Mouse (Mus musculus): Measurements from ENCODE around the gene Ankrd24. TPM values are rescaled to one million over a fixed set of nuclear protein-coding genes. Genes with fewer than 3 reads are reported as not detected.
"Not testable (repeated sequence)": the region's sequence is repeated elsewhere in the genome, so short reads cannot be mapped to it uniquely, and the experiment has no call there.

Ankrd24 gene
- total RNA-seq, 2 experiments from 2014 or later: 32.5 to 36.3 TPM

DNA sequence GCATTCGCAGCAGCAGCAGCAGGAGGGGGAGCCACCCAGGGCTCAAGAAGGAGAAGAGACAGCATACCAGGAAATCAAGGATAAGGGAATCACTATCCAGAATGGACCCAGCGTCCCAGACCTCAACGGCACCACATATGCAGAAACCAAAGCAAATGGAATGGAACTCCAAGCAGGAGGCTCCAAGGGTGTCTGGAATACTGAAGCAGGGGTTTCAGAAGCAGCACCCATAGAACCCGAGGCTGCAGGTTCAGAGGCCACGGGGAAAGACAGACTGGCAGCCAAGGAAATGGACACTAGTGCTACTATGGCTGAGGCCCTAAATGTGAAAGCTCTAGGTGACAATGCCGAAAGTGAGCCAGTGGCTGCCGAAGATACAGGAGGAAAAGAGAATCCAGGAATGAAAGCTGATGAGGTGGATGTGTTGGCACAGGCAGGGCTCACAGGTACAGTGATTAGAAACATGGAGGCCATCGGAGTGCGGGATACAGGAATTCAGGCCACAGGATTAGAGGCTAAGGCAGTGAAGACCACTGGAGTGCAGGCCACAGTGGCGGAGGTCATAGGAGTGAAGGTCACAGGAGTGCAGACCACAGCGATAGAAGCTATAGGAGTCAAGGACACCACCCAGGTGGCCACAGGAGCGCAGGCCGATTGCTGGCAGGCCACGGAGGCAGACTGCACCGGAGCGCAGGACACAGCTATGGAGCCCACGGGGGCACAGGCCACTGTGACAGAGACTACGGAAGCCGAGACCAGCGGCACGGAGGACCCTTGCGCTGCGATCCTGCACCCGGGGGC, 14.5 kb downstream of the Ankrd24 start:
- no peak for DNase-seq (ENCODE audit: low spot score in 2 of 2)

DNA sequence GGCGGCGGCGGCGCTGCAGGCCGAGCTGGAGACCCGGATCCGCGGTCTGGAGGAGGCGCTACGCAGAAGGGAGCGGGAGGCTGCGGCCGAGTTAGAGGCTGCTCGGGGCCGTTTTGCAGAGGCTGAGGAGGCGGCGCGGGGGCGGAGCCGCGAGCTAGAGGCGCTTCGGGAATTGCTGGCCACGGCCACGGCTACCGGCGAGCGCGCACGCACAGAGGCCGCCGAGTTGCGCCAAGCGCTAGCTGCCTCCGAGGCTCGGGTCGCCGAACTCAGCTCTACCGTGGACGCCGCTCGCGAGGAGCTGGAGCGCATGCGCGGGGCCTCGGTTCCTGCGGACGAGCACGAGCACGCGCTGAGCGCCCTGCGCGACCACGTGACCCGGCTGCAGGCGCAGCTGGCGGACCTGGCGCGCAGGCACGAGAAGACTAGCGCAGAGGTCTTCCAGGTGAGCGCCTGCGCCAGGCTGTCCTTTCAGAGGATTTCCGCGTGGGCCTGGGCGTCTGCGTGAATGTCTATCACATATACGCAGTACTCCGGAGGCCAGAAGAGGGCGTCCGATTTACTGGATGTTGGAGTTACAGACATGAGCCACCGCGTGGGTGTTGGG, 15.2 kb downstream of the Ankrd24 start:
- DNase-seq (ENCODE audit: low spot score in 2 of 2): peak; percentile 95 to 96

DNA sequence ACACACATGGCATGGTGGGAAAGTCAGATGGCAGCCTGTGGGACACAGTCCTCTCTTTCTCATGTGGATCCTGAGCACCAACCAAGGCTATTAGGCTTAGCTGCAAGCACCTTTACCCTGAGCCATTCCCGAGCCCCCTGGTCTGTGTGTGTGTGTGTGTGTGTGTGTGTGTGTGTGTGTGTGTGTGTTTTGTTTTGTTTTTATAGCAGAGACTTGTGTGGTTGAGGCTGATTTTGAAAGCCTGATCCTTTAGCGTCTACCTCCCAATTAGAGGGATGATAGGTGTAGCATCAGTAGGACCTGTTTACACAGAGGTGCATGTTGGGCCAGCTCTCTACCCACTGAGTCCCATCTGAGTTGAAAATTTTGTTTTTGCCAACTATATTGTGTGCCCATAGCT, 15.8 kb downstream of the Ankrd24 start:
- no peak for DNase-seq (ENCODE audit: low spot score in 2 of 2)

DNA sequence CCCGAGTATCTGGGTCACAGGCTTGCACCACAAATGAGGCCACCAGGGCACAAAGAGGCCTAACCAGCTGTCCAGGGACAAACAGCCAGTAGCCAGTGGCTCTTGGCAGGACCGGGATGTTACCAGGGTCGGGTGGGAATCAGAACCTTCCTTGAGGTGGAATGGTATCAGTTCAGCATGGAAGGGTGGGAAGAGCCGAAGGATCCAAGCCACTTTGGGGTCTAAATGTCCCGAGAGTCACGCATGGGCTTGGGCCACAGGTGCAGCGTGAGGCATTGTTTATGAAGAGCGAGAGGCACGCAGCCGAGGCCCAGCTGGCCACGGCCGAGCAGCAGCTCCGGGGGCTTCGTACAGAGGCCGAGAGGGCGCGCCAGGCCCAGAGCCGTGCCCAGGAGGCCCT, 16.4 kb downstream of the Ankrd24 start:
- DNase-seq (ENCODE audit: low spot score in 2 of 2): no peak

GRCm38 (mm10) chr10:81645391-81645790, 17.1 kb downstream of the Ankrd24 start:
- no peak for DNase-seq (ENCODE audit: low spot score in 2 of 2)

DNA sequence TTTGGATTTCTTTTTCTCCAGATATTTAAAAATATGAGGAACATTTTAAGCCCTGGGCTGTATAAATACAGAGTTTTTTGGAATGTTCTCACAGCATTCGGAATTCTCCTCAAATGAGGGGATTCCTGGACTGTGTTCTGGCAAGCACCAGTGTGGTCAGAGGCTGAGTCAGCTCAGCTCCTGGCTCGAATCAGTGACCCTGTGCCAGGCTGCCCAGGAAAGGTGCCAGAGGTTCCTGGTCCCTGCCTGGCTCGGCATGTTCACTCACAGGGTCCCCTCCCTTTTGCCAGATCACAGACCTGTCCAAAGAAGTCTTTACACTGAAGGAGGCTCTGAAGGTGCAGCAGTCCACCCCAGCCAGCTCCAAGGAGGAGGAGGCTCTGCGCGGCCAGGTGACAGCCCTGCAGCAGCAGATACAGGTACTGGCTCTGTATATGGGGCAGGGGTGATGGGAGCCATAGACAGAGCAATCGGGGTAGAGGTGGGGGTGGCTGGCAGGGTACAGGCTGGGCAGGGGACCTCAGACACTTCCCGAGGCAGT, 17.7 kb downstream of the Ankrd24 start:
- DNase-seq (ENCODE audit: low spot score in 2 of 2): no peak

DNA sequence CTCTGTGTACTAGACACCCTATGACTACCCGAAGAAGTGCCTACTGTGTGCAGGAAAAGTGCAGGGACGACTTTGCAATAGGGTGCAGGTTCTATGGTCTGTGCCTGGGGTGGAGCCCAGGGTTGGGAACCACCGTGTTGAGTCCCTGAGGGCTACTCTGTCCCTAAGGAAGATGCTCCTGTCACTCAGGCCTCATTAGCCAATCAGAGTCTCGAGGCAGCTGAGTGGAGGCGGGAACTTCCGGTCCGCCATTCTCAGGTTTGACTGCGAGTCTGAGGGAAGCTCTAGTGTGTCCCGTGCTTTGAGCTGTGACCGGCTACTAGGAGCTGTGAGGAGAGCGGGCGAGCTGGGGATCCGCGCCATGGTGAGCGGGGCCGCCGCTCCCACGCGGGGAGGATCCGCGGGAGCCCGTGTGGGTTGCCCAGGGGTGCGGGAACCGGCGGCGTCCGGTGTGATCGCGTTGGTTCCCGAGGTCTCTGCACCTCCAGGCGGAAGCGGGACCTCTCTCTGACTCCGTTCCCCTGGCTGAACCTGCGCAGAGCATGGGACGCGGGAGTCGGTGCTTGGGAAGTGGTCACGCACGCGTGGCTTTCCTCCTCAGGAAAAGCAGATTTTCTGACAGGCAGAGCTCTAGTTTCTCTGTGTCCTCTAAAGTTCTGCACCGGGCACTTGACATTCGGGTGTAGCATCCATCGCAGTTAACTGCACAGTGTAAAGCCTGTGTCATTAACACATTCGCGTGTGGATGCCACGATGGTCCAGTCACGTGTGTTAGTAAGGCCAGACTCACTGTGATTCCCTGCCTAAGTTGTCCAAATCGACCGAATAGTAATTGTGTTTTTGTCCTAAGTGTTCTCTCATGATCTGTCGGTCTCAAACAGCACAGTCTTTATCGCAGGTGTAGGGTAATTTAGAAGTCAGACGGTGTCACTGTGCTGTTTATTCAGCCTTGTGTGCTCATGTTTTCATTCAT, 20.7 kb downstream of the Ankrd24 start, which contains the start of gene Gm10778:
TSS of gene Gm10778 (plus strand) at position 257 of the 973 bp plus-strand sequence.
- DNase-seq (ENCODE audit: low spot score in 2 of 2): peak; percentile 84 to 90

DNA sequence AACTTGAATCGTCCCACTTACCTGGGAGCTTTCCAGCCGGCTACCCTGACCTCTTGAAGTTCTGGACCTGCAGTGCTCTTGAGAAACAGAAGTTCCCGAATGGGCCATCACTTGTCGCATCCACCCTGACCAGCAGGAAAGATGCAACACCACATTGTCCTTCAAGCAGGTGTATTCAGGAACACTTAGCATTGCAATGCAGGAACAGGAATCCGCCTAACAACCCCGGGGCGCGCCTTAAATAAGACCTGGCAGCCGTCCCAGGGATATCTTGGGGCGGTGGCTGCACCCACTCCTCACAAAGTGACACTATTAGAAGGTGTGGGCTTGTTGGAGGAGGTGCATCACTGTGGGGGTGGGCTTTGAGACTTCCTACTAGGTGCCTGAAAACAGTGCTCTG, 26.8 kb downstream of the Ankrd24 start:
- DNase-seq (ENCODE audit: low spot score in 2 of 2): no peak

- DNase-seq (ENCODE audit: low spot score in 2 of 2): no peak
Measured at GRCm38 (mm10) chr10:81656174-81656573, 27.8 kb downstream of the Ankrd24 start.

- not testable (repeated sequence) for DNase-seq (ENCODE audit: low spot score in 2 of 2)
Measured at GRCm38 (mm10) chr10:81687114-81687513, 58.8 kb downstream of the Ankrd24 start.

Other genes starting within 250 kb of the Ankrd24 start
- 10 to 100 TPM; 73.7 to 74.3 TPM for gene Dohh, start 244.1 kb upstream of the Ankrd24 start, total RNA-seq (2021)
- 1 to 10 TPM; 3.1 to 4.5 TPM for gene Gm48551, start 244.1 kb upstream of the Ankrd24 start, total RNA-seq (2021)
- gene Gm48552, start 239.5 kb upstream of the Ankrd24 start, total RNA-seq (2021): 1 to 10 TPM; 2.8 to 5.4 TPM
- gene Smim24, start 235.5 kb upstream of the Ankrd24 start, total RNA-seq (2021): 1 to 10 TPM; 1.1 to 1.5 TPM
- 10 to 100 TPM; 66.7 to 70.9 TPM for gene Nfic, start 172.9 kb upstream of the Ankrd24 start, total RNA-seq (2021)
- gene Celf5, start 145.8 kb upstream of the Ankrd24 start, total RNA-seq (2021): 100 to 1,000 TPM; 266 to 272 TPM
- gene Ncln, start 132.1 kb upstream of the Ankrd24 start, total RNA-seq (2021): 10 to 100 TPM; 79.7 to 95.2 TPM
- gene S1pr4, start 128.4 kb upstream of the Ankrd24 start, total RNA-seq (2021): under 1 TPM; 0.39 to 0.57 TPM
- 1 to 10 TPM; 2.4 to 4.2 TPM for gene Gna15, start 104.3 kb upstream of the Ankrd24 start, total RNA-seq (2021)
- gene Gna11, start 83.3 kb upstream of the Ankrd24 start, total RNA-seq (2021): 100 to 1,000 TPM; 120 to 121 TPM
- gene Aes, start 69.1 kb upstream of the Ankrd24 start, total RNA-seq (2021): 100 to 1,000 TPM; 639 to 673 TPM
- gene Tle2, start 54.0 kb upstream of the Ankrd24 start, total RNA-seq (2021): 10 to 100 TPM; 23.3 to 25.9 TPM
- gene Tle6, start 27.5 kb upstream of the Ankrd24 start, total RNA-seq (2021): 1 to 10 TPM; 2.0 to 3.5 TPM
- gene BC025920, start 22.3 kb upstream of the Ankrd24 start, total RNA-seq (2021): 1 to 10 TPM; 2.6 to 2.8 TPM
- 10 to 100 TPM; 27.8 to 30.3 TPM for gene Sirt6, start 743 bp upstream of the Ankrd24 start, total RNA-seq (2021)
- gene Gm10778, start 20.5 kb downstream of the Ankrd24 start, total RNA-seq (2021): 1 to 10 TPM; 3.5 to 3.9 TPM
- 10 to 100 TPM in 1 of 2 experiments, 1 to 10 TPM in 1; 8.0 to 11.5 TPM for gene Zfp433, start 76.3 kb downstream of the Ankrd24 start, total RNA-seq (2021)
- gene Gm3055, start 142.6 kb downstream of the Ankrd24 start, total RNA-seq (2021): 1 to 10 TPM; 7.6 to 9.5 TPM
- gene Gm4767, start 183.6 kb downstream of the Ankrd24 start, total RNA-seq (2021): 1 to 10 TPM; 2.8 to 3.0 TPM
- gene Gm32687, start 235.4 kb downstream of the Ankrd24 start, total RNA-seq (2021): 1 to 10 TPM; 3.4 to 4.6 TPM